ENCODE assay signal across 20 mouse cellular contexts in the genomic region with DNA sequence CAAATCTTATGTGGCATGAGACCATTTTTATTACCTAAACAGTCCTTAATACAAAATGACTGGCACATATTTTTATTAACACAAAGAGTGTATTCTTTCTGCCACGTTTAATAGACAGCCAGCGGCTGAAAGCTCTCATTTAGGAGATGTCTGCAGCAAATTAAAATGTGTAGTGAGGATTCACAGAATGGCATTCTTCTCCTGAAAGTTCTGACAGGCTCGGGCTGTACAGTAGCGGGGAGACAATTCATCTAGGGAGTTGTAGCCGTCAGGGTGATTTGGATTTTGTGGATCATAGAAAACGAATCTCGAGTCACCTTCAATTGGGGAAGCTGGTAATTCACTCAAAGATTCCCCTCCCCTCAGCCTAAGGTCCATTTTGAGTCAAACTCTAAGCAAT. TPM values are rescaled to one million over a fixed set of nuclear protein-coding genes. Genes with fewer than 3 reads are reported as not detected.
"Had no signal": no experiment of that assay in that cellular context is flagged by ENCODE, and none has a peak within 500 bp of the region (broad histone marks: within the 10 kb centered on the region; RNA-seq: fewer than 3 reads in every experiment).

No protein-coding gene starts in this region.

- H3K4me2 ChIP-seq: kidney, embryonic 15.5 days; liver, embryonic 11.5 days; liver, embryonic 15.5 days; neural tube, embryonic 13.5 days had no signal

- ATAC-seq: intestine, embryonic 16.5 days; lung, postnatal 0 days had no signal

- H3K36me3 ChIP-seq: kidney, embryonic 15.5 days; liver, embryonic 15.5 days; neural tube, embryonic 13.5 days had no signal

- H3K4me3 ChIP-seq: kidney, embryonic 15.5 days; left cerebral cortex, adult 2 months; liver, embryonic 15.5 days; neural tube, embryonic 13.5 days had no signal

- H3K9me3 ChIP-seq: kidney, embryonic 15.5 days; liver, embryonic 15.5 days; neural tube, embryonic 13.5 days had no signal

- DNase-seq: kidney, adult 2 months; kidney, postnatal 14 days; lung, adult 2 months; lung, postnatal 36 days; retina, postnatal 1 day; thymus, postnatal 36 days had no signal

- H3K9ac ChIP-seq: kidney, embryonic 15.5 days; liver, embryonic 15.5 days; neural tube, embryonic 13.5 days had no signal

- H3K27me3 ChIP-seq: kidney, embryonic 15.5 days; liver, embryonic 15.5 days; neural tube, embryonic 13.5 days had no signal

- H3K4me1 ChIP-seq: kidney, embryonic 15.5 days; liver, embryonic 15.5 days; neural tube, embryonic 13.5 days had no signal

- H3K27ac ChIP-seq: kidney, embryonic 15.5 days; left cerebral cortex, adult 2 months; liver, embryonic 15.5 days; neural tube, embryonic 13.5 days had no signal

RNA-seq across cellular contexts. Expression of a gene that starts 55.7 kb away (rescaled TPM):
- total RNA-seq: layer of hippocampus, adult 8-10 months; layer of hippocampus, postnatal 25 days; left cerebral cortex, adult 2 months; left cerebral cortex, postnatal 14 days had no signal
- polyA plus RNA-seq: intestine, embryonic 16.5 days; kidney, adult 2 months; kidney, embryonic 15.5 days; large intestine, adult 2 months; limb, embryonic 11.5 days; liver, embryonic 11.5 days; lung, adult 2 months; neural tube, embryonic 13.5 days; spleen, adult 2 months; thymus, postnatal 0 days had no signal
